Mouse (Mus musculus): Measurements from ENCODE around the gene Ucp2.

DNA sequence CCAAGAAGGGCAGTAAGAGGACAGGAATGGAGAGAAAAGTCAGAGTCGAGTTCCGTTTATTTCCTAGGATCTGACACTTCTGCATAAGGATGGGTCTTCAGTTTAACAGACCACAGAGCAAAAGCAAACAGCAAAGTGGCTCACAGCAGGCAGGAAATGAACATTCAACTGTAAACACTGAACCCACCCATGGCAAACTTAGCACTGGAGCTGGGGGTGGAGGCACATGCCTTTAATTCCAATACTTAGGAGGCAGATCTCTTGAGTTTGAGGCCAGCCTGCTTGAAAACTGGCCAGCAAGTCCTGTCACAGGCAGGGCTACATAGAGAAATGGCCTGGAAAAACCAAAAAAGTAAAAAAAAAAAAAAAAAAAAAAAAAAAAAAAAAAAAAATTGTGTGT, 40.4 kb downstream of the Ucp2 start:
- TF ChIP-seq HCFC1 (IDR thresholded peaks at IDR 0.05; ENCODE audit: borderline replicate concordance, insufficient read depth, low read length) (no peak), MAFK (IDR thresholded peaks at IDR 0.05; ENCODE audit: insufficient read depth, low read depth, low read length) (no peak), ZC3H11A (IDR thresholded peaks at IDR 0.05; ENCODE audit: borderline replicate concordance, low read depth, low read length) (no peak)

Data from ES-E14 (cell line).